Mouse (Mus musculus) gastrocnemius, postnatal 25 days (tissue): ENCODE measurements around the gene Rad51ap2. TPM values are rescaled to one million over a fixed set of nuclear protein-coding genes. Genes with fewer than 3 reads are reported as not detected.

Experiments
- DNase-seq: peaks from one replicate; pipeline ENCODE4 v3.0.0; 2022
- long read RNA-seq, 2 experiments: library from polyadenylated mRNA; stranded (forward); transcript quantifications; one replicate each; pipeline ENCODE4 v2.0.0; 2021
- total RNA-seq, 2 experiments: library from RNA; stranded (reverse); gene quantifications; 1 replicate in 1 of 2; 2 replicates in 1 of 2; pipeline ENCODE4 v1.2.3; 2021

Rad51ap2 gene
- not detected for total RNA-seq
- long read RNA-seq, experiment 1: 0 reads
- long read RNA-seq, experiment 2: 0 reads

- peak; percentile 79 for DNase-seq
These were observed at the start of gene Rad51ap2 for GRCm38 (mm10) chr12:11455549-11456194. Gene Rad51ap2 (plus strand): TSS chr12:11456079.

GRCm38 (mm10) chr12:11407679-11408078 is 48.2 kb upstream of the Rad51ap2 start:
- no peak for DNase-seq

- DNase-seq: no peak
These were observed 37.8 kb upstream of the Rad51ap2 start for GRCm38 (mm10) chr12:11418112-11418511.

- DNase-seq: no peak
These were observed 28.5 kb upstream of the Rad51ap2 start for GRCm38 (mm10) chr12:11427396-11427795.

- DNase-seq: no peak
These were observed 22.8 kb upstream of the Rad51ap2 start for GRCm38 (mm10) chr12:11433126-11433525.

- DNase-seq: no peak
These were observed 22.2 kb upstream of the Rad51ap2 start for GRCm38 (mm10) chr12:11433716-11434115.

- DNase-seq: no peak
These were observed 21.4 kb upstream of the Rad51ap2 start for GRCm38 (mm10) chr12:11434446-11434845.

GRCm38 (mm10) chr12:11435246-11436022 is 20.4 kb upstream of the Rad51ap2 start:
- no peak for DNase-seq

GRCm38 (mm10) chr12:11436023-11436350 is 19.9 kb upstream of the Rad51ap2 start:
- DNase-seq: no peak

GRCm38 (mm10) chr12:11436497-11437265 is 19.2 kb upstream of the Rad51ap2 start, which contains the start of gene Vsnl1:
Gene Vsnl1 (minus strand): TSS chr12:11436613.
- peak; percentile 31 for DNase-seq

- DNase-seq: peak; percentile 26
These were observed 18.5 kb upstream of the Rad51ap2 start for GRCm38 (mm10) chr12:11437266-11437906.

GRCm38 (mm10) chr12:11437907-11438447 is 17.9 kb upstream of the Rad51ap2 start:
- DNase-seq: no peak

- DNase-seq: no peak
These were observed 1.7 kb upstream of the Rad51ap2 start for GRCm38 (mm10) chr12:11454146-11454545.

- DNase-seq: no peak
These were observed 334 bp downstream of the Rad51ap2 start for GRCm38 (mm10) chr12:11456213-11456612.

GRCm38 (mm10) chr12:11456632-11457031 is 753 bp downstream of the Rad51ap2 start:
- no peak for DNase-seq

Other genes starting within 250 kb of the Rad51ap2 start
- not detected for gene Msgn1, start 247.1 kb upstream of the Rad51ap2 start, total RNA-seq
- 1 to 10 TPM; 2.5 to 3.2 TPM for gene Gen1, start 190.3 kb upstream of the Rad51ap2 start, total RNA-seq
- gene Smc6, start 190.2 kb upstream of the Rad51ap2 start, total RNA-seq: 10 to 100 TPM; 25.4 to 31.7 TPM
- under 1 TPM in 1 of 2 experiments, not detected in 1; 0.13 TPM for gene Vsnl1, start 19.5 kb upstream of the Rad51ap2 start, total RNA-seq